8 mouse cellular contexts compared by ENCODE assay signal in genomic region chr15:97054131-97054530, GRCm38 (mm10). TPM values are rescaled to one million over a fixed set of nuclear protein-coding genes. Genes with fewer than 3 reads are reported as not detected.
DNase-seq lines count a peak whose midpoint lies in the region; ATAC-seq and TF ChIP-seq lines count a peak whose summit lies in the region.

No protein-coding gene starts in this region.

- H3K27ac ChIP-seq in lung, embryonic 14.5 days (ENCODE audit: low read depth): peak overlapping the region; percentile 12; the same call in 1 of the 2 replicates
- no peak overlapping the region for H3K27ac ChIP-seq in forebrain, embryonic 15.5 days (replicated peaks)
- H3K27ac ChIP-seq in limb, embryonic 14.5 days (replicated peaks; ENCODE audit: low read depth, low read length): 0 out of 2 replicates have a peak overlapping the region, but pooled peaks have one; percentile 33
- peak overlapping the region; percentile 74 for H3K27ac ChIP-seq in stomach, embryonic 15.5 days

- no peaks in the 10 kb centered on the region for H3K36me3 ChIP-seq in lung, embryonic 14.5 days (ENCODE audit: insufficient read depth)
- H3K36me3 ChIP-seq in forebrain, embryonic 15.5 days: no peaks in the 10 kb centered on the region
- no peaks in the 10 kb centered on the region for H3K36me3 ChIP-seq in limb, embryonic 14.5 days (ENCODE audit: control insufficient read depth, insufficient read depth, low read length)
- no peaks in the 10 kb centered on the region for H3K36me3 ChIP-seq in stomach, embryonic 15.5 days

- H3K9me3 ChIP-seq in lung, embryonic 14.5 days (ENCODE audit: low read depth, low read length): peaks cover 11% of the 10 kb centered on the region; the same call in 1 of the 2 replicates
- no peaks in the 10 kb centered on the region for H3K9me3 ChIP-seq in forebrain, embryonic 15.5 days
- H3K9me3 ChIP-seq in limb, embryonic 14.5 days (ENCODE audit: control insufficient read depth, low read length): peaks cover 7% of the 10 kb centered on the region
- no peaks in the 10 kb centered on the region for H3K9me3 ChIP-seq in stomach, embryonic 15.5 days

- H3K4me1 ChIP-seq in lung, embryonic 14.5 days (ENCODE audit: insufficient read depth): peaks cover 7% of the 10 kb centered on the region; the same call in 1 of the 2 replicates
- H3K4me1 ChIP-seq in forebrain, embryonic 15.5 days: peaks cover 7% of the 10 kb centered on the region; the same call in 1 of the 2 replicates
- peaks cover 14% of the 10 kb centered on the region for H3K4me1 ChIP-seq in limb, embryonic 14.5 days (ENCODE audit: control insufficient read depth, insufficient read depth, low read length)
- peaks cover 12% of the 10 kb centered on the region for H3K4me1 ChIP-seq in stomach, embryonic 15.5 days

- H3K27me3 ChIP-seq in lung, embryonic 14.5 days (ENCODE audit: insufficient read depth, low read length): no peaks in the 10 kb centered on the region
- H3K27me3 ChIP-seq in forebrain, embryonic 15.5 days: no peaks in the 10 kb centered on the region
- no peaks in the 10 kb centered on the region for H3K27me3 ChIP-seq in limb, embryonic 14.5 days (ENCODE audit: control insufficient read depth, insufficient read depth, low read length)
- no peaks in the 10 kb centered on the region for H3K27me3 ChIP-seq in stomach, embryonic 15.5 days (replicated peaks)

- H3K4me3 ChIP-seq in lung, embryonic 14.5 days (ENCODE audit: low read depth, low read length): peak overlapping the region; percentile 54
- H3K4me3 ChIP-seq in forebrain, embryonic 15.5 days: peak overlapping the region; percentile 20
- H3K4me3 ChIP-seq in limb, embryonic 14.5 days (replicated peaks; ENCODE audit: low read length): peak overlapping the region; percentile 52
- peak overlapping the region; percentile 50 for H3K4me3 ChIP-seq in stomach, embryonic 15.5 days (replicated peaks)

- no peak for TF ChIP-seq CTCF in lung, embryonic 14.5 days (IDR thresholded peaks at IDR 0.05; ENCODE audit: low read depth)

- H3K9ac ChIP-seq in lung, embryonic 14.5 days: peak overlapping the region; percentile 71
- H3K9ac ChIP-seq in forebrain, embryonic 15.5 days (replicated peaks): no peak overlapping the region
- H3K9ac ChIP-seq in limb, embryonic 14.5 days (ENCODE audit: low read depth, low read length, severe bottlenecking): peak overlapping the region; percentile 62
- peak overlapping the region; percentile 47 for H3K9ac ChIP-seq in stomach, embryonic 15.5 days

- peak overlapping the region; percentile 70 for H3K4me2 ChIP-seq in lung, embryonic 14.5 days
- H3K4me2 ChIP-seq in forebrain, embryonic 15.5 days (replicated peaks): peak overlapping the region; percentile 45
- peak overlapping the region; percentile 65 for H3K4me2 ChIP-seq in limb, embryonic 14.5 days (replicated peaks; ENCODE audit: low read depth, low read length, severe bottlenecking)
- H3K4me2 ChIP-seq in stomach, embryonic 15.5 days: peak overlapping the region; percentile 69

- ATAC-seq in lung, embryonic 14.5 days (ENCODE audit: insufficient read depth): no peak
- ATAC-seq in forebrain, embryonic 15.5 days (replicated peaks): no peak
- ATAC-seq in limb, embryonic 14.5 days (ENCODE audit: low FRiP score, low read depth): no peak
- no peak for ATAC-seq in stomach, embryonic 15.5 days (ENCODE audit: insufficient read depth, low FRiP score, low read depth)

- 54% methylated on average over 15 of the region's 15 CpGs for WGBS in lung, embryonic 14.5 days
- WGBS in forebrain, embryonic 15.5 days: 59% methylated on average over 15 of the region's 15 CpGs
- 55% methylated on average over 15 of the region's 15 CpGs for WGBS in limb, embryonic 14.5 days
- WGBS in stomach, embryonic 15.5 days: 62% methylated on average over 15 of the region's 15 CpGs

- DNase-seq in lung, embryonic 14.5 days: no peak
- no peak for DNase-seq in lung, postnatal 4 days
- DNase-seq in limb, embryonic 14.5 days (ENCODE audit: low spot score): no peak
- DNase-seq in urinary bladder, postnatal 10 days (ENCODE audit: low spot score): no peak
- DNase-seq in adrenal gland, postnatal 10 days: no peak
- DNase-seq in spleen, adult 12 weeks (ENCODE audit: low spot score): no peak

- no peak for TF ChIP-seq POLR2A in limb, embryonic 14.5 days (IDR thresholded peaks at IDR 0.05; ENCODE audit: borderline replicate concordance, extremely low read depth, insufficient read depth, insufficient read length)

RNA-seq across cellular contexts. Expression of gene Slc38a4, which starts 1.6 kb away (rescaled TPM):
- 92.3 and 93.8 TPM in 2 replicates for polyA plus RNA-seq in lung, embryonic 14.5 days (2014; fragmentation: Nextera tagmentation; extraction: Ambion mirVana)
- polyA plus RNA-seq in forebrain, embryonic 15.5 days (2015; fragmentation: Nextera tagmentation; extraction: Ambion mirVana): 2.4 and 3.0 TPM in 2 replicates
- polyA plus RNA-seq in limb, embryonic 14.5 days (2012; rRNA removed): 80.0 and 101 TPM in 2 replicates
- 111 and 118 TPM in 2 replicates for polyA plus RNA-seq in limb, embryonic 14.5 days (2014; fragmentation: Nextera tagmentation; extraction: Ambion mirVana)
- polyA plus RNA-seq in stomach, embryonic 15.5 days (2015; fragmentation: Nextera tagmentation; extraction: Ambion mirVana): 54.2 and 60.5 TPM in 2 replicates
- total RNA-seq in adrenal gland, postnatal 10 days (2021): 100 to 1,000 TPM in 1 of 2 experiments, 10 to 100 TPM in 1; 47.6 to 103 TPM

Comparison
In these comparisons a context has a peak if more than half of its experiments do, and no peak if none do; other contexts are left out.
1. RNA of gene Slc38a4, which starts 1.6 kb away (polyA plus RNA-seq): 80.0 to 118 TPM in limb, embryonic 14.5 days, 92.3 to 93.8 TPM in lung, embryonic 14.5 days and 54.2 to 60.5 TPM in stomach, embryonic 15.5 days; 2.4 to 3.0 TPM in forebrain, embryonic 15.5 days; every median in the first group is over 10 times any median in the second.
2. Peak in every context shown above with its lines, with median percentiles within 50 percentile points of each other: H3K4me2 ChIP-seq and H3K4me3 ChIP-seq.